Mouse (Mus musculus) MEL (cell line): ENCODE results near the gene Rfx7. TPM values are rescaled to one million over a fixed set of nuclear protein-coding genes. Genes with fewer than 3 reads are reported as not detected.
"Not testable (repeated sequence)": the region's sequence is repeated elsewhere in the genome, so short reads cannot be mapped to it uniquely, and the experiment has no call there.

ENCODE experiments used
- DNase-seq: peaks from one replicate; pipeline ENCODE4 v3.0.0; 2011; ENCODE audit warnings: low read depth, low spot score
- H3K27ac ChIP-seq: 2 replicates; pipeline ENCODE4 v1.5.1; 2012; ENCODE audit warnings: low read depth, mild to moderate bottlenecking, control low read depth, low read length, moderate library complexity; ENCODE audit not compliant: control insufficient read depth
- H3K27me3 ChIP-seq, 2 experiments: fragments of 150-350 bp in 1 of 2; sonication (generic) in 1 of 2; 2 replicates each; pipeline ENCODE4 v1.6.1; 2012; ENCODE audit warnings: low read length in 2 of 2, mild to moderate bottlenecking in 2 of 2, improper control_type of control experiment in 1 of 2, moderate library complexity in 1 of 2; ENCODE audit not compliant: insufficient read depth in 2 of 2, control insufficient read depth in 1 of 2
- H3K36me3 ChIP-seq, 2 experiments: 2 replicates each; pipeline ENCODE4 v1.6.1; 2012 to 2014; ENCODE audit warnings: low read length in 2 of 2, improper control_type of control experiment in 1 of 2, inconsistent platforms in 1 of 2, mild to moderate bottlenecking in 1 of 2; ENCODE audit not compliant: insufficient read depth in 2 of 2, control insufficient read depth in 1 of 2
- H3K4me1 ChIP-seq, 2 experiments: fragments of 150-350 bp in 1 of 2; sonication (generic) in 1 of 2; 2 replicates each; pipeline ENCODE4 v1.6.1; 2012; ENCODE audit warnings: low read length in 2 of 2, improper control_type of control experiment in 1 of 2, mild to moderate bottlenecking in 1 of 2; ENCODE audit not compliant: insufficient read depth in 2 of 2, control insufficient read depth in 1 of 2
- H3K4me3 ChIP-seq, 2 experiments: fragments of 150-350 bp in 1 of 2; sonication (generic) in 1 of 2; 2 replicates each; pipeline ENCODE4 v1.5.1; 2012; ENCODE audit warnings: low read depth in 2 of 2, low read length in 2 of 2, mild to moderate bottlenecking in 2 of 2, moderate library complexity in 2 of 2, control low read depth in 1 of 2, improper control_type of control experiment in 1 of 2; ENCODE audit not compliant: control insufficient read depth in 1 of 2, insufficient read depth in 1 of 2
- H3K79me2 ChIP-seq: 2 replicates; pipeline ENCODE4 v1.6.1; 2012; ENCODE audit warnings: mild to moderate bottlenecking, low read length, moderate library complexity; ENCODE audit not compliant: control insufficient read depth, poor library complexity, insufficient read depth
- H3K9ac ChIP-seq: 2 replicates; pipeline ENCODE4 v1.6.1; 2012; ENCODE audit warnings: low read depth, mild to moderate bottlenecking, control low read depth, low read length, moderate library complexity; ENCODE audit not compliant: control insufficient read depth, poor library complexity, severe bottlenecking
- H3K9me3 ChIP-seq: fragments of 150-350 bp; sonication (generic); replicated peaks from 2 replicates; pipeline ENCODE4 v1.6.1; 2012; ENCODE audit warnings: mild to moderate bottlenecking, low read length, improper control_type of control experiment, moderate library complexity; ENCODE audit not compliant: insufficient read depth
- ETS1 ChIP-seq: IDR thresholded peaks from 2 replicates; pipeline ENCODE4 v1.6.1; 2012; ENCODE audit warnings: low read depth, mild to moderate bottlenecking, inconsistent platforms, low read length, improper control_type of control experiment, moderate library complexity
- MXI1 ChIP-seq: IDR thresholded peaks from 2 replicates; pipeline ENCODE4 v1.6.1; 2011; ENCODE audit warnings: mild to moderate bottlenecking, low read depth, low read length, improper control_type of control experiment
- POLR2A ChIP-seq, 2 experiments: IDR thresholded peaks; 2 replicates each; pipeline ENCODE4 v1.6.1; 2011 to 2012; ENCODE audit warnings: low read length in 2 of 2, mild to moderate bottlenecking in 2 of 2, control low read depth in 1 of 2, improper control_type of control experiment in 1 of 2, low read depth in 1 of 2, moderate library complexity in 1 of 2; ENCODE audit not compliant: control insufficient read depth in 1 of 2, insufficient read depth in 1 of 2, poor library complexity in 1 of 2
- POLR2AphosphoS2 ChIP-seq: IDR thresholded peaks from 2 replicates; pipeline ENCODE4 v1.6.1; 2011; ENCODE audit warnings: low read length, improper control_type of control experiment
- RAD21 ChIP-seq: IDR thresholded peaks from 2 replicates; pipeline ENCODE4 v1.6.1; 2011; ENCODE audit warnings: mild to moderate bottlenecking, low read depth, low read length, improper control_type of control experiment
- SIN3A ChIP-seq: IDR thresholded peaks from 2 replicates; pipeline ENCODE4 v1.6.1; 2012; ENCODE audit warnings: low read length, improper control_type of control experiment, inconsistent platforms
- TBP ChIP-seq: IDR thresholded peaks from 2 replicates; pipeline ENCODE4 v1.8.0; 2011; ENCODE audit warnings: low read depth, low read length, improper control_type of control experiment
- ZNF384 ChIP-seq: IDR thresholded peaks from 2 replicates; pipeline ENCODE4 v1.6.1; 2012; ENCODE audit warnings: low read depth, mild to moderate bottlenecking, inconsistent platforms, low read length, improper control_type of control experiment
- polyA plus RNA-seq, 2 experiments: library from polyadenylated mRNA; stranded (reverse) in 1 of 2; unstranded in 1 of 2; fragments of >175 nt in 1 of 2; fragments of >200 nt in 1 of 2; gene quantifications; 2 replicates each; pipeline versions ENCODE4 v1.2.1 to v1.2.4; 2012; ENCODE audit warnings: low replicate concordance in 2 of 2, low read depth in 1 of 2; ENCODE audit not compliant: insufficient read length in 2 of 2, insufficient read depth in 1 of 2, missing spikeins in 1 of 2
- total RNA-seq: library from RNA; depleted of rRNA; stranded (reverse); fragments of 300-350 nt; gene quantifications from 2 replicates; pipeline ENCODE4 v1.2.3, GENCODE M21; 2012

Rfx7 gene
- total and polyA plus RNA-seq, 3 experiments = 6.2 to 30.5 (median 19.9) TPM

GRCm38 (mm10) chr9:72664409-72665351 is 132.6 kb downstream of the Rfx7 start:
- Histone ChIP-seq H3K27ac (peak overlapping the region; percentile 93), H3K4me1 (peaks cover 13 to 22% of the 10 kb centered on the region in 2 experiments), H3K79me2 (peaks cover 55% of the 10 kb centered on the region), H3K9me3 (no peaks in the 10 kb centered on the region), H3K27me3 (no peaks in the 10 kb centered on the region), H3K4me3 (peak overlapping the region; percentile 51 to 75), H3K9ac (peak overlapping the region; percentile 98), H3K36me3 (peaks cover 7 to 51% of the 10 kb centered on the region in 2 experiments)
- no peak for DNase-seq
- TF ChIP-seq ETS1 (no peak), POLR2AphosphoS2 (0 out of 2 replicates have a peak, but pooled peaks have one; percentile 21), POLR2A (IDR thresholded peaks at IDR 0.05; ENCODE audit: control insufficient read depth in 1 of 2, insufficient read depth in 1 of 2, low read depth in 1 of 2, low read length in 2 of 2, poor library complexity in 1 of 2) (peak in 1 of 2 experiments; percentile 47; a peak in 1 of 4 replicates), MXI1 (no peak)

- no peak overlapping the region for H3K4me3 ChIP-seq
- H3K27me3 ChIP-seq = no peaks in the 10 kb centered on the region
- H3K36me3 ChIP-seq = peaks cover 13 to 50% of the 10 kb centered on the region in 2 experiments
- H3K4me1 ChIP-seq = peaks cover 8 to 22% of the 10 kb centered on the region in 2 experiments
- H3K9ac ChIP-seq = no peak overlapping the region
- TF ChIP-seq POLR2AphosphoS2 (0 out of 2 replicates have a peak, but pooled peaks have one; percentile 28), RAD21 (no peak), SIN3A (no peak)
- no peak for DNase-seq
- no peaks in the 10 kb centered on the region for H3K9me3 ChIP-seq
- H3K79me2 ChIP-seq = peaks cover 55% of the 10 kb centered on the region
- no peak overlapping the region for H3K27ac ChIP-seq
These were observed 133.5 kb downstream of the Rfx7 start for GRCm38 (mm10) chr9:72665517-72665916.

GRCm38 (mm10) chr9:72666352-72667021 is 134.4 kb downstream of the Rfx7 start:
- H3K27me3 ChIP-seq, H3K9ac ChIP-seq, H3K27ac ChIP-seq, DNase-seq, H3K4me3 ChIP-seq, H3K9me3 ChIP-seq: not testable (repeated sequence)
- Histone ChIP-seq H3K36me3 (peaks cover 17 to 44% of the 10 kb centered on the region in 2 experiments), H3K79me2 (peaks cover 54% of the 10 kb centered on the region), H3K4me1 (peaks cover 0 to 19% of the 10 kb centered on the region in 2 experiments; a peak in 3 of 4 replicates)
- TF ChIP-seq ZNF384 (peak; percentile 60; the same call in 1 of the 2 replicates), POLR2A (IDR thresholded peaks at IDR 0.05; ENCODE audit: control insufficient read depth in 1 of 2, insufficient read depth in 1 of 2, low read depth in 1 of 2, low read length in 2 of 2, poor library complexity in 1 of 2) (peak in 1 of 2 experiments; percentile 32; a peak in 1 of 4 replicates), TBP (peak; percentile 92)
